Mouse (Mus musculus): ENCODE measurements around the gene Spi1. TPM values are rescaled to one million over a fixed set of nuclear protein-coding genes. Genes with fewer than 3 reads are reported as not detected.
A peak's percentile ranks its signal among the peaks of the same experiment; 100 is the strongest.
"Not testable (repeated sequence)": the region's sequence is repeated elsewhere in the genome, so short reads cannot be mapped to it uniquely, and the experiment has no call there.

Spi1 gene
- total RNA-seq, 2 experiments from 2014 or later: 4.0 to 5.0 TPM

DNA sequence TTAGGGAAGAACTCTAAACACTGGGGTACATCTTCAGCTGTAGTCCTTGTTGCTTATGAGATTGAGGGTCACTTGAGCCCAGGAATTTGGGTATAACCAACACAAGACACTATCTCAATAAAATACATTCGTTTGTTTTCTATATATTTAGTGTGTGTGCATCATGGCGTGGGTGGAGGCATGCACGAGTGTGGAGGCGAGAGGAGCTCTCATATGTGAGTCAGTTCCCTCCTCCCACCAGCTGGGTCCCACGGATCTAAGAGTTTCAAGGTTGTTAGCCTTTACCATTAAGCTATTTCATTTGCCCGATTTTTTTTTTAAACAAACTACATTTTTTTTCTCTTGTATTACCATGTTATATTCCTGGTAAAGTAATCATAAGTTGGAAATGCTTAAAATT, 8.6 kb downstream of the Spi1 start:
- no peak for DNase-seq

DNA sequence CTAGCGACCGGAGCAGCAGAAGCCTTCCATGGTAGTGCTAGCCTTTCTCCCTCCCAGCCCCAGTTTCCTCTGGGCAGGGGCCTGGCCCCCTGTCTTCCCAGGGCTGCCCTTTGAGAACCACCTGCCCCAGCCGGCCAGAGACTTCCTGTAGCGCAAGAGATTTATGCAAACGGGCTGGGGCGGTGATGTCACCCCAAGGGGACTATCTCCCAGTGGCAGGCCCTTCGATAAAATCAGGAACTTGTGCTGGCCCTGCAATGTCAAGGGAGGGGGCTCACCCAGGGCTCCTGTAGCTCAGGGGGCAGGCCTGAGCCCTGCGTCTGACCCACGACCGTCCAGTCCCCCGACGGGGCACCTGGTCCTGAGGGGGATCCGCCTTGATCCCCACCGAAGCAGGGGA, 14.3 kb downstream of the Spi1 start:
- DNase-seq: peak in 1 of 2 experiments; percentile 78

DNA sequence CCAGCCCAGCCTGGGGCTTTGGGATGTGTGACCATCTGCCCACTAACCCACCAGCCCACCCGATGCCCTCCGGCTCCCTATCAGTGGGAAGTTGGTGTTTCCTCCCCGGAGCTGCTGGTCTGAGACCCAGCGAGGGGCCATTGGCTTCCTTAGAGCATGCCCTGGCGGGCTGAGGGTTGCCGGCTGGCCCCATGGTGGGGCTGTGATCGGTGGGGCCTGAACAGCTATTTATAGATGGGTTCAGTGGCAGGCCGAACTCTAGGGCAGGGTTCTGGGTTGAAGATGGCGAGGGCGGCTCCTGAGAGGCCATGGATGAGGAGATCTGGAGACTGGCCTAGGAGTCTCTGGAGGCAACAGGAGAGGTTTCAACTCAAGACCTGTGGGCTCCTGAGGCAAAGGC, 14.8 kb downstream of the Spi1 start:
- no peak for DNase-seq

DNA sequence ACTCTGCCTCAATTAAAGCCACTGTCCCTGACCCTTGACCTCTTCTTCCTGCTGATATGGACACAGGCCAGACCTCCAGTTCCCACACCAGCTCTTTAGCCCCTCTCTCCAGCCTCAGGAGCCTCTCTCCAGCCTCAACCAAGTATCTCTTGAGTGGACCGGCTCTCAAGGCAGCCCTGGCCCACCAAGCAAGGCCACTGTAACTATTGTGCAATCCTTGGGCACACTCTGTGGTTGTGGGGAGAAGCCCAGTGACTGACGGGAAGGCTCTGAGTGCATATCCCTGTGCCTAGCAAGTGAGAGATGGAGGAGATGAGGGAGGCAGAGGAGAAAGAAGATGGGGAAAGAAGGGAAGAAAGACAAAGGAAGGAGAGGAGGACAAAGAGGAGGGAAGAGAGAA, 16.0 kb downstream of the Spi1 start:
- no peak for DNase-seq

DNA sequence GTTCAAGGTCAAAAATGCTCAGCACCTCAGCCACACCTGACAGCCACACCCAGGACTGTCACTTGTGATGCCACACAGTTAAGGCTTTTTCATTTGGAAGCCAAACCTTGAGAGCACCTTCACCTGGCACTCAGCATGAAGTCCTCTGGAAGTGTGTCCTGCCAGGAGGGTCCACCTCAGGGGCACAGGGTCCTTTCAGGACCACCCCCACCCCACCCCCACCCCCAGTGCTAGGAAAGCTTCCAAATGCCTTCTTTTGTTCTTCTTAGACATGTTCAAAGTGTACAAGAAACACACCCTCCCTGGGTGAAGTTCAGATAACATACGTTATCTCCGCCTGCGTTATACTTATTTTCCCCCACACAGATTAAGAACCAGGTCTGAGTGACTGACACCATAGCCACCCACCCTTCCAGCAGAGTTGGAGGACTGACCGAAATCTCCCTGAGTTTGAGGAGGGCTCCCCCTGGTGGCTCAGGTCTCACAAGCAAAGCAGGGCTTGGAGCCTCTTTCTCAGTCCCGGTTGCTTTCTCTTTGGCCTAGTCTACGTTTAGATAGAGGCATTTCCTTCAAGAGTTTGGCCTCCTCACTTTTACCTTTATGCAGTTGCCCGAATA, 19.0 kb downstream of the Spi1 start:
- DNase-seq: peak; percentile 89 to 97

DNA sequence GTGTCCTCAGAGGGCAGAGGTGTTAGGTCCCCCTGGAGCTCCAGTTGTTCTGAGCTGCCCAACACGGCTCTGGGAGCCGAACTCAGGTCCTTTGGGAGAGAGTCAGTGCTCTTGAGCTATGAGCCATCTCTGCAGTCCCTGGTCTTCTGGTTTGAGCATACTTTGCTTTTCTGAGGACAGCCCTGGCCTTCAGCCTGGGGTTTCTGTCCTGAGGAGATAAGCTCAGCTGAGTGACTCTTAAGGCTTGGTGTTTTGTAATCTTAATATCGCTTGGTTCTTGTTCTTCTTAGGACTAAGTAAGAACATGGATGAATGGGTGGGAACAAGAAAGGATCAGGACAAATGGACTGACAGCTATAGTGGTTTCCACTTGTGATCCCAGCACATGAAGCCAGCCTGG, 26.0 kb downstream of the Spi1 start:
- DNase-seq: no peak

DNA sequence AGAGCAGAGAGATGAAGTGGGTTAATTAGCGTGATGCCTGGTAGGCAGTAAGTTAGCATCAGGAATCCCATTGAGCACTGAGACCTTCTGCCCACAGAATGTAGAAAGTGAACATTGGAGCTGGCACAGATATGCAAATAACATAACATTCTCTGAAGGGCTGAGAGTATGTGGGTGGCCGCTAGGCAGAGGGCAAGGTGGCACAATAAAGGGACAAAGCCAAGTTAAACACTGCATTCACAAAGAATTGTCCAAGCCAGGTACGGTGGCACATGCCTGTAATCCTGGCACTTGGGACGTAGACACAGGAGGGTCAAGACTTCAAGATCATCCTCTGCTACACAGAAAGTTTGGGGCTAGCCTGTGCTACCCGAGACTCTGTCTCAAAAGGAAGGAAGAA, 27.1 kb downstream of the Spi1 start:
- DNase-seq: no peak

DNA sequence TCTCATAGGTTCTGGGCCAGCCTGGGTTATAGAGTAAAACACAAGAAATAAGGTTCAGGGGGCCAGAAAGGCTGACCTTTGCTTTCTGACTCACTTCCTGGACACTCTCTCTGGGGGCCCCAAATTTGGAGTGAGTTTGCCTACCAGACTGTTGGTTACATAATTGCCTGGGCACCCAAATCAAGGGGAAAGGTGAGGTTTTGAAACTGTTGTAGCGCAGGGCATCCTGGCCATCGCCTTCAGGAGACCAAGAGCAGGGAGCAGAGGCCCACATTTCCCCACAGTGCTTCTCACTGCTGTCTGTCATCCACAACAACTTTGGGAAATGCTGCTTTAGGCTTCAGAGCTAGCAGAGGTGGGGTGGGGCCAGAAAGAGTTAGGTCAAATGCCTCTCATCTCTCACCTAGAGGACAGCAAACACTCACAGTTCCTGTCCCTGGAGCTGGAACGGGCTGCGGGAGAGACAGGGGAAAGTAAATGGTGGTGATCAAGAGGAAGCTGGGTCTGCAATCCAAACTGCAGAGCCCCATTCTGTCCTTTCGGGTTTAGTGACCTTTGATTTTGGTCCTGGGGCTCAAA, 27.7 kb downstream of the Spi1 start:
- no peak for DNase-seq

DNA sequence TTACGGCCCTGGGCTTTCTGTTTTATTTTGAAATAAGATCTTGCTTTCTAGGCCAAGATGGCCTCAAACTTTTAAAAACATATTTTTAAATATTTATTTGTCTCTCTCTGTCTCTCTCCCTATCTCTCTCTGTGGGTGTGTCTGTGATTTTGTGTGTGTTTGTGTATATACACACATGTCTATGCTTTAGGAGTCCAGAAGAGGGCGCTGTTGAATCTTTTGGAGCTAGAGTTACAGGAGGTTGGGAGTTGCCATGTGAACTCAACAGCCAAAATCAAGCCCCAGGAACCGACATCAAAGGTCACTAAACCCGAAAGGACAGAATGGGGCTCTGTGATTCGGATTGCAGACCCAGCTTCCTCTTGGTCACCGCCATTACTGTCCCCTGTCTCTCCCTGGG, 28.2 kb downstream of the Spi1 start:
- DNase-seq: no peak

DNA sequence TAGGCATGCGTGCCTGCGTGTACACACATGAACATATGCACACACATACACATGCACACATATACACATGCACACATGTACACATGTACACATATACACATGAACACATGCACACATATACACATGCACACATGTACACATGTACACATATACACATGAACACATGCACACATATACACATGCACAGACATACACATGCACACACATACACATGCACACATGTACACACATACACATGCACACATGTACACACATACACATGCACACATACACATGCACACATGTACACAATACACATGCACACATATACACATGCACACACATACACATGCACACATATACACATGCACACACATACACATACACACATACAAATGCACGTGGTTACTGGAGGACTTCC, 29.6 kb downstream of the Spi1 start:
- DNase-seq: not testable (repeated sequence)

DNA sequence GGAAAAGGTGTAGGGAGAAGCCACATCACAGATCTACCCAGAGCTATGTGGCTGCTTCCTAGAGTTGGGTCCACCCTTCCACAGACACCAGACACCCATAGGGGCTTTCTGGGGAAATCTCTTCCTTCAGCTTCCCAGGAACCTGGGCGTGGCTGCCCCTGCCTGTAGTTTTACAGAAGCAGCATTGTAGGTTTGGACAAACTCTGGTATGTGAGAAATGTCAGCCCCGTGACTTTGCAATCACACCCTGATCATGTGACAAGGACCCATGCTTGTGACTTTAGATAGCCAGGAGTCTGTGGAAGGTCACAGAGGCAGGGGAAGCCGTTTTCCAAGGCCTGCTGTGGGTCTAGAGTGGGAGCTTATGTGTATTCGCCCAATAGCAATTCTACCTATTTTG, 30.3 kb downstream of the Spi1 start:
- no peak for DNase-seq

DNA sequence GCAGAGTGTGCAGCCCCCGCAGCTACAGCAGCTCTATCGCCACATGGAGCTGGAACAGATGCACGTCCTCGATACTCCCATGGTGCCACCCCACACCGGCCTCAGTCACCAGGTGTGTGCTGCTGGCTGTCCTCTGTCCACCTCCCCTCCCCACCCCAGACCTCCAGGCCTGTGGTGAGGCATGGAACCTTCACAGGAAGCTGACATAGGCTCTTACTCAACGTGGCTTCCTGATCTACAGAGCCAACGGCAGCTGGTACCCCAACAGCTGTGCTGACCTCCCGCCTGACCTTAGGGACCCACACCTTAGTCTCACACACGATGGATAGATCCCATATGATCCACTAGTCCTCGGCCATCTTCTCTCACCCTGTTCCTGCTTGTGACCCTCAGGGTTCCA, 31.1 kb downstream of the Spi1 start:
- DNase-seq: no peak

DNA sequence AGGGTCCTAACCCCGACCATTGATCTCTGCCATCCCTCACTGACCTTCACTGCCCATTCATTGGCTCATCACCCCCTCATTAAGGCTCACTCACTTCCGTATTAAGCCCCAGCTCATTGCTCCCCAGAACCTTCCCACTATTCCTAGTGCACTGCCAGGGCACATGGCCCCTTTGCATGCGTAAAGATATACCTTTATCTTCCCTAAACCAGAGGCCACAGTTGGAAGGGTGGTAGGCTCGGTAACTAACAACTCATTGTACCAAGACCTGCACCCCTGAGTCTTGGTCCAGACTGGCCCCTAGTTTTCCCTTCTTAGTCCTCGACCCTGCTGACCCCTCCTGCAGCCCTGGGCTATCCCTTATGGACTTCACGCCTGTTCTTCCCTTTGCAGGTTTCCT, 31.7 kb downstream of the Spi1 start:
- DNase-seq: no peak

DNA sequence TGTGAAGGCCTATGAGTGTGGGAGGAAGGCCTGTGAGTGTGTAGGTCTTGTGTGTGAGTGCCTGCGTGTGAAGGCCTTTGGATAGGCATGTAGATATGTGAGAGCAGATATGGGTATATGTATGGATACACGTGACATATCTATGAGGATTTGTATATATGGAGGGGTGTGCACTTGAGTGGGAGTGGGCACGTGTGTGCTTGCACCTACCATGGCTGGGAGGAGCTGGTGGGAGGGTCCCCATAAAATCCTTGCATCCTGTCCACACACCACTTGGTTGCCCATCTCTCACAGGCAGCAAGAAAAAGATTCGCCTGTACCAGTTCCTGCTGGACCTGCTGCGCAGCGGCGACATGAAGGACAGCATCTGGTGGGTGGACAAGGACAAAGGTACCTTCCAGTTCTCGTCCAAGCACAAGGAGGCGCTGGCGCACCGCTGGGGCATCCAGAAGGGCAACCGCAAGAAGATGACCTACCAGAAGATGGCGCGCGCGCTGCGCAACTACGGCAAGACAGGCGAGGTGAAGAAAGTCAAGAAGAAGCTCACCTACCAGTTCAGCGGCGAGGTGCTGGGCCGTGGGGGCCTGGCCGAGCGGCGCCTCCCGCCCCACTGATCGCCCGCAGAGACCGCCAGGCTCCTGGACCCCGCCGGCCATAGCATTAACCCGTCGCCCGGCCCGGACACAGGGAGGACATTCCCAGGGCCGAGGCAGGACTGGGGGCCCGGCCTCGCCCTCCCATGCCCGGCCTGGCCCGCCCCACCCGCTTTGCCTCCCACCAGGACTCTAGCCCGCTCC, 32.8 kb downstream of the Spi1 start:
- peak; percentile 94 to 99 for DNase-seq

DNA sequence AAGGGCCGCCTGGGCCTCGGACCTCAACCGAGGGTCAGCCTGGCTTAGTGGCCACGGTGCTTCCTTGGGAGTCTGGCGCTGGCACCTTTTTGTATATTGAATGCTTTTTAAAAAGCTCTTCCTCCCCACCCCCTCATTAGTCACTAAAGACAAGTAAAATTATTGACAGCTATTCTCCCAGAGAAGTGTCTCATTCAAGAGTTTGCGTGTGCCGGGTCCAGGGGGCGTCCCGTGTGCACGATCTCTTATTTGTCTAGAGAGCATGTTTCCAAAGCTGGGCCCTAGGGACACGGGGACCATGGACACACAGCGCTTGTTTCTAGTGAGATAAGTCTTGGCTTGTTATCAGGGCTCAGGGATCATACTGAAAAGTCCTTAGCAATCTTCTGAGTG, 33.4 kb downstream of the Spi1 start:
- no peak for DNase-seq

DNA sequence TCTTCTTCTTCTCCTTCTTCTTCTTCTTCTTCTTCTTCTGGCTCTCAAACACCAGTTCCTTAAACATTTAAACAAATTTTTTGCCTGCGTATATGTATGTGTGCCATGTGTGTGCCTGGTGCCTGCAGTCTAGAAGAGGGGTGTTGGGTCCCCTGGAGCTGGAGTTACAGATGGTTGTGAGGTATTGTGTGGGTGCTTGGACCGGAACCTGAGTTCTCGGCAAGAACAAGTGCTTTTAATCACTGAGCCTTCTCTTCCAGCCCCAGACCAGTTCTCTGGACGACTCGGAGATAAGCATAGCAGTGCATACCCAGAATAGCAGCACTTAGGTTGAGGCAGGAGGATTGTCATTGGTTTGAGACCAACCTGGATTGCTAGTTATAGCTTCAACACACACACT, 34.7 kb downstream of the Spi1 start:
- no peak for DNase-seq

DNA sequence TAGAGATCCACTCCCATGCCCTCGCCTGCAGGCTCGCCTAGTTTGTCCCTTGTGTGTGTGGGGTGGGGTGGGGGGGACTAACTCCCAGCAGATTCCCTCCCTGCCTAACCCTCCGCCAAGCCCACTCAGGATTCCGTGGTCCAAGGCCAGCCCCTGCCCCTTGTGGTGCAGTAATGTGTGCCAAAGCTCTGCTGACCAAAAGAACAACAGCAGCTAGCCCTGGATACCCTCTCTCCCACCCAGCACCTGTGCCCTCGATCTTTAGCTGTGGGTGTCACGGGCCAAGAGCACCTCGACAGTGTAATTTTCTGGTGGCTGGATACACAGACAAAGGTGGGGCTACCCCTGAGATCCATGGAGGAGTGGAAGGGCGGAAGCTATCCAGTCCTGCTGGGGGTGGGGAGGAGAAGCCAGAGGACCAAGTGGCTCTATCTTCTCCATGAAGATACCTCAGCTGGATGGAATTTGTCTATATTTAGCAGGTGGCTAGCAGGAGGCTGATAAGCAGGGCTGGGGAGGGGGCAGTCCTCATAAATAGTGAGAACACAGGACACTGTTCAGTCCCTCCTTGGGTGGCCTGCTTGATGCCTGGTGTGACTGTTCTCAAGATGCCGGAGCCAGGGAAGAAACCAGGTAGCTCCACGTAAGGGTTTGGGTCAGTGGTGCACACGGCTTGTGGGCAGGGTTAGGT, 35.5 kb downstream of the Spi1 start, which contains the start of gene Mybpc3:
Gene Mybpc3 (plus strand): TSS at position 560 of the 691 bp plus-strand sequence.
- DNase-seq: peak; percentile 52 to 77

DNA sequence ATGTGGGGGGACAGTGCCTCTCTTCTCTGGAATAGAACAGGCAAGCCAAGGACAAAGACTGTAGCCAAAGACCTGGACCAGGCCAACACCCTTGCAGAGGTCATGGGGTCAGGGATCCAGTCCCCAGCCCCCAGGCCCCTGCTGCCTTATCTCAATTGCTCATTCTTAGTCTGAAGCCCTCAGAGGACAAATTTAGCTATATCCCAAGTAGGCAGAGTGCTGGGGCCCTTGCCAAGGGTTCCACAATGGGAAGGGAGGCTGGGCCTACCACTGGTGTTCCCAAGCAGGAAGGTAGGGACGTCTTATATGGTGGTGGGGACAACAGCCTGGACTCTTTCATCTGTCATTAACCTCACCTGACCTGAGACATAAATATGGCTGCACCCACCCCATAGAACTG, 36.5 kb downstream of the Spi1 start:
- peak; percentile 80 to 87 for DNase-seq

DNA sequence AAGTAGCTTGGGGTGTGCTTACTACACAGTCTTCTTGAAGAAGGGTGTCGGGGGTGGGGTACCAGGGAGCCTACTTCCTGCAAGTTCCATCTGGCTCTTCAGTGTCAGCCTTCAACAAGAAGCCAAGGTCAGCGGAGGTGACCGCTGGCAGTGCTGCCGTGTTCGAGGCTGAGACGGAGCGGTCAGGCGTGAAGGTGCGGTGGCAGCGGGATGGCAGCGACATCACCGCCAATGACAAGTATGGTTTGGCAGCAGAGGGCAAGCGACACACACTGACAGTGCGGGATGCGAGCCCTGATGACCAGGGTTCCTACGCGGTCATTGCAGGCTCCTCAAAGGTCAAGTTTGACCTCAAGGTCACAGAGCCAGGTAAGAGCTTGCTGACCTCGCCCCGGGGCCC, 36.9 kb downstream of the Spi1 start:
- no peak for DNase-seq

DNA sequence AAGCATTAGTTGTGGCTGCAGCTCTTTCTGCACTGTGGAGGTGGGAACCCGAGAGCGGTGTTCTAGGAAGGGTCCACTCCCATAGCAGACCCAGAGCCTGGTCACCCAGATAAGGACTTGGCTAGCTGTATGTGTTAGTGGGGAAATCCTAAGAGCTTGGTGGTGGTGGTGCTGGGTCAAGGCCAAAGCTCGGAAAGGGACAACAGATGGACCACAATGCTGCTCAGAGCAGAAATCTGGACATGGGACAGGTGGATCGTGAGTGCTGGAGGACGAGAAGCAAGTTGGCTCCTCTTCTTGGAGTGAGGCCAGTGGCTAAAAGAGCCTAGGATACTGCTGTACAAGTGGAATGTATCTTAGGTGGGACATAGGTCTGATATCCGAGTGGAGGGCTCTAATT, 37.4 kb downstream of the Spi1 start:
- DNase-seq: no peak

DNA sequence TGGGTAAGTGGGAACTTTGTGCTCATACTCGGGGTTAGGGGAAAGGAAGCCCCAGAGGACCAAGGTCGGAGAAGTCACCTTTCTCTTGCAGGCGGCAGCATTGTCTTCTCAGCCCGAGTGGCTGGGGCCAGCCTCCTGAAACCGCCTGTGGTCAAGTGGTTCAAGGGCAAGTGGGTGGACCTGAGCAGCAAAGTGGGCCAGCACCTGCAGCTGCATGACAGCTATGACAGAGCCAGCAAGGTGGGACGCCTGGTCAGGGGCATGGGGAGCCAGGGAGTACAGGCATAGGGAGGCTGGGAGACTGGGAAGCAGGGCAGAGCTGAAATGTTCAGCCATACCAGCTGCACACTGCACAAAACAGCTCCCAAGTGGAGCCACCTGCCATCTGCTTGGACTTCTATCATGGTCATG, 38.1 kb downstream of the Spi1 start:
- DNase-seq: no peak

DNA sequence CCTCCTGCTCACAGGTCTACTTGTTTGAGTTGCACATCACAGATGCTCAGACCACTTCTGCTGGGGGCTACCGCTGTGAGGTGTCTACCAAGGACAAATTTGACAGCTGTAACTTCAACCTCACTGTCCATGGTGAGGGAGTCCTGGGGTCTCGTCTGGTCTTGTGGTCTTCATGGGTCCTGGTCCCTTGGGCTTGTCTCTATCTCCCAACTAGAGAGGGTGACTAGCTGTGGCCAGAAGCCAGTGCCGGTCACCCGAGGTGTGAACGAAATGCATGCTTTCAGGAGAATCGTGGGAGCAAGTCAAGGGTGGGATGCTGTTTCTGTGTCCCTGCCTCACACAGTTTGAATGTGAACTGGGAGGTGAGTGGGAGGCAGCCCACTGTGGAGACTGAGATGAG, 38.8 kb downstream of the Spi1 start:
- no peak for DNase-seq

DNA sequence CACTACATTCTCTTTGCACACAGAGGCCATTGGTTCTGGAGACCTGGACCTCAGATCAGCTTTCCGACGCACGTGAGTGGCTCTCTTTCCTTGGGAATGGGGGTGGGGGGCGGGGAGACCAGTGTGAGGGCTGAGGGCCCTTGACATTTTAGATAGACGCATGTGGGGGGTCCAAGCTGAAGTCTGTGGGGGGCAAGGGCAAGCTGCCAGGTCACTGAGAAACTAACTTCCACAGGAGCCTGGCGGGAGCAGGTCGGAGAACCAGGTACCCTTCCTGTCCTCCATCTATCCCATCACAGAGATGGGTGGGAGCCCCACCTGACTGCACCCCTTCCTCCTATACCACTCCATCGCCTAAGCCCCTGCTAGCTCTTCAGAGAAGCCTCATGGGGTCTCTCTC, 39.3 kb downstream of the Spi1 start:
- no peak for DNase-seq

All from heart, adult 18-20 months (tissue).